Mouse (Mus musculus) midbrain, embryonic 15.5 days (tissue): ENCODE measurements at regions not wholly inside any gene's neighbourhood (a gene's known extent, or its start where the extent isn't known, plus 50 kb on each side); places are given as distances from the start of the nearest gene placed in this dataset.
A peak's percentile ranks its signal among the peaks of the same experiment; 100 is the strongest.

Experiments used
- ATAC-seq: fragments of 200-750 bp; cut with Nextera tagmentation; replicated peaks from 2 replicates; pipeline ENCODE4 v1.8.0; 2017; ENCODE audit warnings: moderate TSS enrichment
- H3K27ac ChIP-seq: fragments of 300-500 bp; sonication (generic); 2 replicates; pipeline ENCODE4 v1.5.1; 2015; ENCODE audit warnings: mild to moderate bottlenecking, inconsistent platforms
- H3K27me3 ChIP-seq: fragments of 300-500 bp; sonication (generic); replicated peaks from 2 replicates; pipeline ENCODE4 v1.6.1; 2015; ENCODE audit warnings: inconsistent platforms
- H3K36me3 ChIP-seq: fragments of 300-500 bp; sonication (generic); replicated peaks from 2 replicates; pipeline ENCODE4 v1.6.1; 2015; ENCODE audit warnings: inconsistent platforms
- H3K4me1 ChIP-seq: fragments of 300-500 bp; sonication (generic); 2 replicates; pipeline ENCODE4 v1.6.1; 2015; ENCODE audit warnings: inconsistent platforms
- H3K4me2 ChIP-seq: fragments of 300-500 bp; sonication (generic); 2 replicates; pipeline ENCODE4 v1.6.1; 2015; ENCODE audit warnings: inconsistent platforms, mild to moderate bottlenecking, moderate library complexity
- H3K4me3 ChIP-seq: fragments of 300-500 bp; sonication (generic); 2 replicates; pipeline ENCODE4 v1.5.1; 2015; ENCODE audit warnings: mild to moderate bottlenecking, inconsistent platforms
- H3K9ac ChIP-seq: fragments of 300-500 bp; sonication (generic); 2 replicates; pipeline ENCODE4 v1.6.1; 2015; ENCODE audit warnings: mild to moderate bottlenecking, inconsistent platforms
- H3K9me3 ChIP-seq: fragments of 300-500 bp; sonication (generic); 2 replicates; pipeline ENCODE4 v1.6.1; 2016; ENCODE audit warnings: inconsistent platforms
- WGBS: fragments of 180-500 bp; shearing (Covaris S2); methylation state at CpG from one replicate; pipeline ENCODE4 v1.1.7; 2015; ENCODE audit warnings: mixed read lengths; 5-methylcytosine and 5-hydroxymethylcytosine counted together

DNA sequence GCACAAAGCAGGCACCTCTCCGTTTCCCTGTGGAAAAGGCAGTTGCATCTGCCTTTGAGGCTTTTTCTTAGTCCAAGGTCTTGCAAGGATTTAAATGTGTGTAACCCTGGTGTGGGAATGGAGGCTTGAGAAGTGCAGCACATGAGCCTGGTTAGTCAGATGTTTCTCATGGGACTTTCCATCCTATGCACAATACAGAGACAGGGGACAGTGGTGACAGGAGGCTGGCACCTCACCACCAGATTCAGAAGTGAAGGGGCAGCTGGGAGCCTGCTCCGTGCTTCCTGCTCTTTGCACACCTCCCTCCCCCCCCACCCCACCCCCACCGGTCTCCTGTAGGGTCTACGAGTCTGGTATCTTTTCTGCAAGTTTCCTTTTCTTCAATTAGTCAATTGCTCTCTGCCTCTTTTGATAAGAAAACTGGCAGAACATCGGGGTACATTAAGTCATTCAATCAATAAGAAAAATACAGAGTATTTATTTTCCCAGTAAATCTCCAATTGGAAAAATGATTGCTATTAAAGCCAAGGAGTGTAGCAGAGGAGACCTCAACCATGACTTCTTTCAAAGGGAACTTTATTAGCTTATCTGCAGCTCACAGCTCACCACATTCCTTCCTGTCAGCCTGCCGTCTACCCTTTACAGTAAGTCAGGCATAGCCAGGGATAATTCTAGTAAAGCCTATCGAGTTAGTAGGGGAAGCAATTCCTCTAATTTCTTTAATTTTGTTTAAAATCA lies 68.1 kb upstream of the Dph5 start:
- no peak overlapping the region for H3K27ac ChIP-seq
- H3K4me3 ChIP-seq: no peak overlapping the region
- no peaks in the 10 kb centered on the region for H3K9me3 ChIP-seq
- no peaks in the 10 kb centered on the region for H3K4me1 ChIP-seq
- H3K27me3 ChIP-seq: no peaks in the 10 kb centered on the region
- no peak overlapping the region for H3K4me2 ChIP-seq
- no peak overlapping the region for H3K9ac ChIP-seq
- 60% methylated on average over 7 of the region's 7 CpGs for WGBS
- H3K36me3 ChIP-seq: no peaks in the 10 kb centered on the region
- peak; percentile 66; the same call in 1 of the 2 replicates for ATAC-seq

DNA sequence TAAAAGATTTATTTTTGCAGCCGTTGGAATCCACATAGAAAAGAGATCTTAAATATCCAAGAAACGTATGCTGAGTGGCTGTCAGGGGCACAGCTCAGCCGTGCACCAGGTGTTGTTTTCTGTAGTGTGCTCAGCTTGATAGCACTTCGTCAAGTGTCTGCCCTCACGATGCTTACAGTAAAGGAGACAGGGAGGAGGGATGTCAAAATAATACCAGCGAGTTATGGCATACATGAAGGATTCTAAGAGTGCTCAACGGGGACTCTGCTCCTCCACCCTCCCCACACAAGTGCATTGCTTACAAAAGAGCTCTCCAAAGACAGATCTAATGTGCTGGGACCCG lies 67.5 kb upstream of the Dph5 start:
- Histone ChIP-seq H3K36me3 (no peaks in the 10 kb centered on the region), H3K4me3 (no peak overlapping the region), H3K4me1 (no peaks in the 10 kb centered on the region), H3K4me2 (no peak overlapping the region), H3K27ac (no peak overlapping the region; the same call in 1 of the 2 replicates), H3K9ac (no peak overlapping the region), H3K27me3 (no peaks in the 10 kb centered on the region), H3K9me3 (no peaks in the 10 kb centered on the region)
- ATAC-seq: peak; percentile 20; the same call in 1 of the 2 replicates
- WGBS: 62% methylated on average over 8 of the region's 8 CpGs

DNA sequence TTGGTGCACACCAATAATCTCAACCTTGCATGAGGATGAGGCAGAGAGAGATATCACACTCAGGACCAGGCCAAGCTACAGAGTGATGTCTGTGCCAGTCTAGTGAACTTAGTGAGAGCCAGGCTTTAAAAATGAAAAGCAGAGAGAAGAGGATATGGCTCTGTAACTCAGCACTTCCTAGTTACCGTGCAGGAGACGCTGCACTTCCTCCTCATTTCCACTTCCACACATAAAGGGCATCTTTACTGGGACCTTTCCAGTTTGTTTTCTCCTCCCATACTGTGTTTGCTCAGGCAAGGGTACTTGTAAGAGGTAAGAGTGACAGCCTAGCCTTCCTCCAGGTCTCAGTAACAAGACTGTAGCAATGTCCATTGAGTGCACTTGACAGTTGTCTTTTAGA lies 66.0 kb upstream of the Dph5 start:
- no peak for ATAC-seq
- Histone ChIP-seq H3K9ac (no peak overlapping the region), H3K4me2 (no peak overlapping the region), H3K36me3 (no peaks in the 10 kb centered on the region), H3K4me1 (no peaks in the 10 kb centered on the region), H3K27ac (no peak overlapping the region), H3K9me3 (no peaks in the 10 kb centered on the region), H3K27me3 (no peaks in the 10 kb centered on the region), H3K4me3 (no peak overlapping the region)
- 87% methylated on average over 2 of the region's 2 CpGs for WGBS

DNA sequence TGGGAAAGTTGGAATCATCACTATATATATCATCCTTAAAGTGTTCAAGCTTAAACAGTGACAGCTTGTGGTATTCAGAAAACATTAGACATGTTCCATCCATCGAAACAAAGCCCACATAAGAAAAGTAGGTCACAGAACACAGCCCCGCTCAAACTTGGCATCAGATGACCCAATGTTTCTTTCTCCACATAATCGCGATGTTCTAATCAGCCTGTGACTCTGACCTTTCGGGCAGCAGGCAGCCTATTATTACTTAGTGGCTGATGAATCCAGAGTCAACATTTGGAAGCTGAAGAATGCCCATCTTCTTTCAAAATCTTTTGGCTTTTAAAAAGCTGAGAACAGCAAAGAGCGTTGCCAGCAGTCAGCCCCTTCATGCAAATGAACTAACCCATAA lies 65.1 kb upstream of the Dph5 start:
- Histone ChIP-seq H3K27me3 (no peaks in the 10 kb centered on the region), H3K4me2 (no peak overlapping the region), H3K9ac (no peak overlapping the region), H3K36me3 (no peaks in the 10 kb centered on the region), H3K4me1 (no peaks in the 10 kb centered on the region), H3K27ac (no peak overlapping the region), H3K9me3 (no peaks in the 10 kb centered on the region), H3K4me3 (no peak overlapping the region)
- 53% methylated on average over 6 of the region's 6 CpGs for WGBS
- no peak for ATAC-seq

DNA sequence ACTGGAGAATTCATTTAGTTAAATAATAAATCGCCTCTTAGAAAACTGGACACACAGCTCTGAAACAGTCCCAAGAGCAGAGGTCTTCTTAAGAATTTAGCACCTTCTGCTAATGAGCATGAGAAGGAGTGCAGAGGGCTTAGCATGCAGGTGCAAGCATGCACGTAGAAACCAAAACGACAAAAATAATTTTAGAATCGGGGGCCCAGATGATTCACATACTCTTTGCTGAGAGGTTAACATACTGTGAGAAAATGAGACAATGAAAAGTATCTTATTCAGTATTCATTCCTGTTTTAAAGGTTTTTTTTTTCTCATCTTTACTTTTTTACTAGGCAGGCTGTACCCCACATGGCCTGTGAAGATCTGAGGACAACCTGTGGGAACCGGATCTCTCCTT lies 63.9 kb upstream of the Dph5 start:
- Histone ChIP-seq H3K9ac (no peak overlapping the region), H3K36me3 (no peaks in the 10 kb centered on the region), H3K4me3 (no peak overlapping the region), H3K4me1 (no peaks in the 10 kb centered on the region), H3K4me2 (no peak overlapping the region), H3K27me3 (no peaks in the 10 kb centered on the region), H3K27ac (no peak overlapping the region), H3K9me3 (no peaks in the 10 kb centered on the region)
- 89% methylated on average over 5 of the region's 5 CpGs for WGBS
- no peak for ATAC-seq

DNA sequence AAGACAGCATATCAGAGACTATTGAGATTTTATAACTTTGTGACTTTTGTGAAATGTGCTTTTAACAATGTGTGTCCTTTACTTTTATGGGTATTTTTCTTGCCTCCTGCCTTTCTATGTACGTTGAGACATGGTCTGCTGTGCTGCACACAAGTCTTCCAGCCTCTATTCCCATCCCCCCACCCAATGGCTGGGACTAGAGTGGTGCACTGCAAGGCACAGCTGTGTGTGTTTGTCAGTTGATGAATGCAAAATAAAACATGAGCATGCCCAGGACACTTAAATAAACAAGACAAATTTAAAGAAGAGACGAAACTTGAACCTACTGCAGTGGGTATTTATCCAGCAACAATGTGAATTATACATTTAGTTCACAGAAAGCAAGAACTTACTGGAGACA lies 62.8 kb upstream of the Dph5 start:
- Histone ChIP-seq H3K36me3 (no peaks in the 10 kb centered on the region), H3K27me3 (no peaks in the 10 kb centered on the region), H3K4me1 (no peaks in the 10 kb centered on the region), H3K4me3 (no peak overlapping the region), H3K27ac (no peak overlapping the region), H3K4me2 (no peak overlapping the region), H3K9me3 (no peaks in the 10 kb centered on the region), H3K9ac (no peak overlapping the region)
- ATAC-seq: no peak
- WGBS: 67% methylated on average over 2 of the region's 2 CpGs

DNA sequence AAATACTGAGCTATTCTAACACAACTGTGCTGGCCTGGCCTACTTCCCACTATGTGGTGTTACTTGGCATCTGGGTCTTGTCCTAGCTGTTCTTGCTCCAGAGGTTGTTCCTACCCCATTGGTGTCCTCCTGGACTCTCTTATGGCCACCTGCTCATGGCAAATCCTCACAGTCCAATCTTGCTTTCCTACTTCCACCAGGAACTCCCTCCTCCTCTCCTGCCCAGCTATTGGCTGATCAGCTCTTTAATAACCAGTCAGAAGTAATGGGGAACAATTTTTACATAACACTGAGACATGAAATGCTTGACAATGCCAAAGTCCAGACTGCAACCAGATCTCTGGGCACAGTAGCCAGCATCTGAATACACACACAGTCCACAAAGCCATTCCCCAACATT lies 52.3 kb upstream of the Dph5 start:
- H3K27me3 ChIP-seq: no peaks in the 10 kb centered on the region
- H3K36me3 ChIP-seq: no peaks in the 10 kb centered on the region
- no peak overlapping the region for H3K9ac ChIP-seq
- no peak for ATAC-seq
- no peak overlapping the region for H3K4me2 ChIP-seq
- no peak overlapping the region for H3K27ac ChIP-seq
- H3K4me3 ChIP-seq: no peak overlapping the region
- no peaks in the 10 kb centered on the region for H3K4me1 ChIP-seq
- no peaks in the 10 kb centered on the region for H3K9me3 ChIP-seq

DNA sequence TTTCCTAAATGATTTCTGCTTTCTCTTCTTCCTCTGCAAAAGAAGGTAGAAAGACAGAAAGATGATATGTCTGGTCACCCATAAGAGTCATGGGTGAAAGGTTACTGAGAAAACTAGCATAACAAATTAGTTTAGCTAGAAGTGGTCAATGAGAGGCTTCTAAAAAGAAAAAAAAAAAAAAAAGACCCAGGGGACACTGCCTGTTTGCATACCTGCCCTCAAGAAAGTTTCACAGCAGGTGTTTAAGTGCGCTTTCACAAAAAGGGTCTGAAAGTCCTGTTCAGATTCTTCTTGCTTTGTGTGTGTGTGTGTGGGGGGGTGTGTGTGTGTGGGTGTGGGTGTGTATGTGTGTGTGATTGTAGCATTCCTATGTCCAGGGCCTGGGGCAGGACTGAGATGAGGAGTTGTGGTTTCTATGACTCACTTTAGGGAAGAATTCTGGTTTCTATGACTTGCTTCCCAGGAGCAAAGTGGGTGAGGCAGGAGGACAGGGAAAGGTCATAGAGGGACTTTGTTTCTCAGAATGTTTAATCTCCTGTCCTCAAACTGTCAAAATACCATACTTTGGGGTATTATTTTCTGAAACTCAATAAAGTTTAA lies 49.9 kb upstream of the Dph5 start:
- no peaks in the 10 kb centered on the region for H3K36me3 ChIP-seq
- H3K9me3 ChIP-seq: no peaks in the 10 kb centered on the region
- no peak overlapping the region for H3K4me3 ChIP-seq
- no peak overlapping the region for H3K9ac ChIP-seq
- no peak overlapping the region for H3K27ac ChIP-seq
- H3K4me2 ChIP-seq: no peak overlapping the region
- WGBS: 87% methylated on average over 1 of the region's 1 CpGs
- H3K4me1 ChIP-seq: no peaks in the 10 kb centered on the region
- no peaks in the 10 kb centered on the region for H3K27me3 ChIP-seq
- ATAC-seq: no peak
